Mouse (Mus musculus): ENCODE data around the gene Ubtd2.

- no peak for TF ChIP-seq CTCF (IDR thresholded peaks at IDR 0.05; ENCODE audit: low read depth)
- TF ChIP-seq EP300 (IDR thresholded peaks at IDR 0.05; ENCODE audit: low read depth) = no peak
These were observed 79.4 kb downstream of the Ubtd2 start for GRCm38 (mm10) chr11:32534453-32535075.

Data from liver, postnatal 0 days (tissue).